Mouse (Mus musculus): ENCODE results near the gene Pik3ap1.

GRCm38 (mm10) chr19:41303433-41303832, 81.5 kb downstream of the Pik3ap1 start:
- TF ChIP-seq CTCF (IDR thresholded peaks at IDR 0.05; ENCODE audit: borderline replicate concordance, insufficient read depth, low read length) (no peak), POLR2A (IDR thresholded peaks at IDR 0.05; ENCODE audit: low read depth, low read length) (no peak)
